Mouse (Mus musculus) heart, embryonic 14.5 days (tissue): ENCODE results near the gene Flt3. TPM values are rescaled to one million over a fixed set of nuclear protein-coding genes. Genes with fewer than 3 reads are reported as not detected.

ENCODE experiments used
- ATAC-seq: fragments of 200-750 bp; cut with Nextera tagmentation; 2 replicates; pipeline ENCODE4 v1.8.0; 2017; ENCODE audit warnings: low read depth, moderate TSS enrichment; ENCODE audit not compliant: insufficient number of reproducible peaks, insufficient read depth, low FRiP score
- H3K27ac ChIP-seq, 2 experiments: fragments of 200-500 bp in 1 of 2; fragments of 300-500 bp in 1 of 2; sonication (generic) in 1 of 2; replicated peaks in 1 of 2; 2 replicates each; pipeline ENCODE4 v1.5.1; 2012 to 2014; ENCODE audit warnings: low read depth in 2 of 2, low read length in 2 of 2, control low read depth in 1 of 2, mild to moderate bottlenecking in 1 of 2, mixed read lengths in 1 of 2; ENCODE audit not compliant: control insufficient read depth in 1 of 2, insufficient read depth in 1 of 2
- H3K27me3 ChIP-seq: fragments of 300-500 bp; sonication (generic); 2 replicates; pipeline ENCODE4 v1.6.1; 2014; ENCODE audit warnings: mild to moderate bottlenecking, low read length, control low read depth; ENCODE audit not compliant: control insufficient read depth, insufficient read depth
- H3K36me3 ChIP-seq: fragments of 300-500 bp; sonication (generic); 2 replicates; pipeline ENCODE4 v1.6.1; 2014; ENCODE audit warnings: mild to moderate bottlenecking, control low read depth, low read length, mixed read lengths; ENCODE audit not compliant: control insufficient read depth, insufficient read depth
- H3K4me1 ChIP-seq, 2 experiments: fragments of 200-500 bp in 1 of 2; fragments of 300-500 bp in 1 of 2; sonication (generic) in 1 of 2; 2 replicates each; pipeline ENCODE4 v1.6.1; 2012 to 2014; ENCODE audit warnings: low read length in 2 of 2, control low read depth in 1 of 2, mixed read lengths in 1 of 2; ENCODE audit not compliant: control insufficient read depth in 2 of 2, insufficient read depth in 2 of 2
- H3K4me2 ChIP-seq: fragments of 300-500 bp; sonication (generic); 2 replicates; pipeline ENCODE4 v1.6.1; 2014; ENCODE audit warnings: mild to moderate bottlenecking, low read length
- H3K4me3 ChIP-seq, 2 experiments: fragments of 200-500 bp in 1 of 2; fragments of 300-500 bp in 1 of 2; sonication (generic) in 1 of 2; 2 replicates each; pipeline ENCODE4 v1.5.1; 2012 to 2014; ENCODE audit warnings: low read length in 2 of 2, mild to moderate bottlenecking in 2 of 2, control low read depth in 1 of 2, low read depth in 1 of 2, moderate library complexity in 1 of 2; ENCODE audit not compliant: control insufficient read depth in 1 of 2, insufficient read depth in 1 of 2
- H3K9ac ChIP-seq: fragments of 300-500 bp; sonication (generic); 2 replicates; pipeline ENCODE4 v1.6.1; 2014; ENCODE audit warnings: mild to moderate bottlenecking, low read length
- H3K9me3 ChIP-seq: fragments of 300-500 bp; sonication (generic); 2 replicates; pipeline ENCODE4 v1.6.1; 2016; ENCODE audit warnings: low read length, control low read depth; ENCODE audit not compliant: control insufficient read depth
- WGBS: fragments of 180-500 bp; shearing (Covaris S2); extraction: QIAGEN DNeasy Blood & Tissue Kit; methylation state at CpG from one replicate; pipeline ENCODE4 v1.1.7; 2014; 5-methylcytosine and 5-hydroxymethylcytosine counted together
- polyA plus RNA-seq: library from polyadenylated mRNA; unstranded; fragments of >200 nt; fragmentation: Nextera tagmentation; extraction: Ambion mirVana; gene quantifications from 2 replicates; pipeline ENCODE4 v1.2.1, GENCODE M21; 2014

The Flt3 gene
- polyA plus RNA-seq, 1 experiment from 2014 or later: not detected

DNA sequence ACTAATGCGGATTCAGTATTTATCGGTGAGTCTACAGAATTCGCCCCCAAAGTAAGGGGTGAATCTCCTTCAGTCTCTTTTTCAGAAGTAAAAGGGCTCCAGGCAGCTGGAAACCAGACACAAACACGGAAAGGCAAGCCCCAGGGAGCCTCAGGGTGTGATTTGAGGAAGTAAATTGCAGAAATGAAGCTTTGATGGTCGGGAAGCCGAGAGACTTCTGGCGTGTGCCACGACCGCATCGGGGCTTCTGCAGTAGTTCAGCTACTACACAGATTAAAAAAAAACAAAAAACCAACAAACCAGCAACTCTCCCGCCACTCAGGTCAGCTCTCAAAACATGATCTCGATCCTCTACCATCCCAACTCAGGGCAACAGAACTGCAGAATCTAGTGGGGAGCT is 37.2 kb downstream of the Flt3 start:
- ATAC-seq: no peak
- no peaks in the 10 kb centered on the region for H3K9me3 ChIP-seq

DNA sequence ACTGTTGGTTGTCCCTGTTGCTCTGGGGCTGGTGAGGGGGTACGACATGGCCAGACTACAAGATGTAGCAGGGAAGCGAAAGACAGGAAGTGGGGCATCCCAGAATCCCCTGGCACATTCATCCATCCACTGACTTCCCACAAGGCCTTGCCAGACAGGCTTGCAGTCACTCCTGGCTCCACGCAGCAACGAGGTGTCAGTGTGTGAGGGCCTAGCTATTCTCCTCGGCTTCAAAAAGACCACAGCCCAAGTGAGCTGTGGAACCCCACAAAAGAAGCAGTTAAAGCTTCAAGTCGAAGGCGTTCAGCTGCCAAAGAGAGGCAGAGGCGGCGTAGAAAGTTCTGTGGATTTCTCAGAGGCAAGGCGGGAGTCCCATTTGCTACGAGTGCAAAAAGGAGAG is 41.8 kb downstream of the Flt3 start:
- Histone ChIP-seq H3K9ac (no peak overlapping the region), H3K9me3 (no peaks in the 10 kb centered on the region), H3K4me3 (no peak overlapping the region), H3K4me2 (no peak overlapping the region), H3K4me1 (no peaks in the 10 kb centered on the region), H3K27ac (no peak overlapping the region), H3K36me3 (no peaks in the 10 kb centered on the region), H3K27me3 (no peaks in the 10 kb centered on the region)
- 82% methylated on average over 11 of the region's 11 CpGs for WGBS
- ATAC-seq: no peak

More for the DNA sequence above, 37.2 kb downstream of the Flt3 start:
- Histone ChIP-seq H3K4me1 (no peaks in the 10 kb centered on the region), H3K27ac (no peak overlapping the region), H3K36me3 (no peaks in the 10 kb centered on the region), H3K4me2 (no peak overlapping the region), H3K4me3 (no peak overlapping the region), H3K9ac (no peak overlapping the region), H3K27me3 (no peaks in the 10 kb centered on the region)
- WGBS: 76% methylated on average over 12 of the region's 12 CpGs

DNA sequence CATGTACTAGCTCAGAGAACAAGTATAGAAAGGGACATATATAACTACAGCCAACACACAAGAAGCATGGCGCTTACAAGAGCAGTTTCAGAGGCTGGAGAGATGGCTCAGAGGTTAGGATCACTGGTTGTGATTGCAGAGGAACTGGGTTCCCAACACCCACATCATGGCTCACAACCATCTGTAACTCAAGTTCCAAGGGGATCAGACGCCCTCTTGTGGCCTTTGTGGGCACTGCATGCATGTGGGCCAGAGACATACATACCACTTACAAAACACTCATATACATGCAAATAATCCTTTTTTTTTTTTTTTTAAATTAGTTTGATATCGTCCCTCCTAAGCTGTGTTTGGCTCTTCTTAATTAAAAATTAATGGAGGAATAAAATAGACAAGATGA is 42.8 kb downstream of the Flt3 start:
- no peak overlapping the region for H3K27ac ChIP-seq
- H3K4me3 ChIP-seq: no peak overlapping the region
- no peak for ATAC-seq
- H3K4me1 ChIP-seq: no peaks in the 10 kb centered on the region
- no peaks in the 10 kb centered on the region for H3K27me3 ChIP-seq
- H3K9me3 ChIP-seq: no peaks in the 10 kb centered on the region
- no peak overlapping the region for H3K4me2 ChIP-seq
- H3K9ac ChIP-seq: no peak overlapping the region
- WGBS: 40% methylated on average over 3 of the region's 3 CpGs
- H3K36me3 ChIP-seq: no peaks in the 10 kb centered on the region

DNA sequence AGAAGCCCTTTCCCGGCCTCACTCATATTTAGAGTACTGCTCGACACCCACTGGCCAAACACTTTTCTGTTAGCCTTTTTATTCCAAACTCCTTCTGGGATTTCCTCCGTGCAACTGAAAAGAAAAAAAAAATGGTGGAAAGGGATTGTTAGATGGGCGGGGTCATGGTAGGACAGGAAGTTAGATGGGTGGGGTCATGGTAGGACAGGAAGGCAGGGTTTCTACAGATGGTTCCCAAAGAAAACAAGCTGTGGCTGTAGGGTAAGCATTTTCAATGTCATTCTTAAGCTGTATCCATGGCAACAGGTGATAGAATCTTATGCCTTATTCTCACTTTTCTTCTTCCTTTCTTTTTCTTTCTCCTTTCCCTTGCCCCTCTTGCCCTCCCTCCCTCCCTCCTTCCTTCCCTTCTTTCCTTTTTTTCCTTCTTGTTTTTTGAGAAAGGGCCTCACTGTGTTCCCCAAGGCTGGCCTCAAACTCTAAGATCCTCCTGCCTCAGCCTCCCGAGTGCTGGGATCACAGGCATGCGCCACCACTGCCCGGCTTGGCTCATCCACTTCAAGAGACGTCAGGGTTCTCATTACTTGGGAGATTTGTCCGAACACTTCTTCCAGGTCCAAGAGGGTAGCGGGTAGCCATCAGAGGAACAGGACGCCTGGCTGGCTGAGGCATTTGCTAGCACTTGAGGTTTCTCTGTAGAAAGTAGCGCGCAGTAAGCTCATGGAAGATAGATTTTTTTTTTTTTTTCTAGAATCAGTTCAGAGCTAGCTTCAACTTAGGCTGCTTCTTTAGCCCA is 43.8 kb downstream of the Flt3 start:
- 84% methylated on average over 13 of the region's 13 CpGs for WGBS
- H3K9ac ChIP-seq: no peak overlapping the region
- H3K4me1 ChIP-seq: no peaks in the 10 kb centered on the region
- ATAC-seq: no peak
- H3K9me3 ChIP-seq: no peaks in the 10 kb centered on the region
- H3K27me3 ChIP-seq: no peaks in the 10 kb centered on the region
- no peak overlapping the region for H3K27ac ChIP-seq
- H3K4me3 ChIP-seq: no peak overlapping the region
- no peak overlapping the region for H3K4me2 ChIP-seq
- H3K36me3 ChIP-seq: no peaks in the 10 kb centered on the region

DNA sequence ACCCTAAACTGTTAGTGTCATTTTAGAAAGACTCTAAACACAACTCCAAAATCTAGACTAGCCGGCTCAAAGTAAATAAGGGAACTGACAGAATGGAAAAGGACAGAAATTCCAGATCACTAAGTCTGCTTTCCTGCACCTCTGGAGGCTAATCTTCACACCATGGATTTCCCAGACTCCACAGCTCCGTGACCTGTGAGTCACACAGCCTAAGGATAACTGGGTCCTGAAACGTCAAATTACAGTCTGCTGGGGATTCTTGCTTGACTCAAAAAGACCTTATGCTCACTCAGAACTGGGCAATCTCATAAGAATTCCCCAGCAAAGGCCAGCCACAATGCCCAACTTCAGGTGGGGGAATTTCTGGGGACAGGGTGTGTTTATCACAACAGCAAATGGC is 44.5 kb downstream of the Flt3 start:
- WGBS: 53% methylated on average over 3 of the region's 3 CpGs
- Histone ChIP-seq H3K9me3 (no peaks in the 10 kb centered on the region), H3K27ac (no peak overlapping the region), H3K4me1 (no peaks in the 10 kb centered on the region), H3K9ac (no peak overlapping the region), H3K4me3 (no peak overlapping the region), H3K27me3 (no peaks in the 10 kb centered on the region), H3K4me2 (no peak overlapping the region), H3K36me3 (no peaks in the 10 kb centered on the region)
- ATAC-seq: no peak

DNA sequence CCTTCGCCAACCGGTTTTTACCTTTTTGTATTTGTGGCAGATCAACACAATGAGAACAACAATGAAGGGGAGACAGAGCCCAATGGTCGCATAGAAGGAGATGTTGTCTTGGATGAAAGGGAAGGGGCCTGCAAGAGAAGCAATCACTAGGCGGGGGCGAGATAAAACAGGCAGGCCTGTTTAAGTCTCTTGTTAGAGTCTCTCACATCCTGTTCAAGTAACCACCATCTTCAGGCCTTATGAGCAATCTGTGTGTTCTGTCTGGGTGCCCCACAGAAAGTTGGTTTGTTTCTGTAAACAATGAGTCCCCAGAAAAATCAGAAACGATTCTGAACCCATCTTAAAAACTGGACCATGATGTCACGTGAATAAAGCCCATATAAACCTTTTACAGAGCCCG is 45.3 kb downstream of the Flt3 start:
- no peaks in the 10 kb centered on the region for H3K27me3 ChIP-seq
- H3K9me3 ChIP-seq: no peaks in the 10 kb centered on the region
- no peaks in the 10 kb centered on the region for H3K36me3 ChIP-seq
- WGBS: 67% methylated on average over 8 of the region's 8 CpGs
- H3K4me1 ChIP-seq: no peaks in the 10 kb centered on the region
- H3K9ac ChIP-seq: no peak overlapping the region
- no peak overlapping the region for H3K27ac ChIP-seq
- H3K4me3 ChIP-seq: no peak overlapping the region
- no peak for ATAC-seq
- H3K4me2 ChIP-seq: no peak overlapping the region

DNA sequence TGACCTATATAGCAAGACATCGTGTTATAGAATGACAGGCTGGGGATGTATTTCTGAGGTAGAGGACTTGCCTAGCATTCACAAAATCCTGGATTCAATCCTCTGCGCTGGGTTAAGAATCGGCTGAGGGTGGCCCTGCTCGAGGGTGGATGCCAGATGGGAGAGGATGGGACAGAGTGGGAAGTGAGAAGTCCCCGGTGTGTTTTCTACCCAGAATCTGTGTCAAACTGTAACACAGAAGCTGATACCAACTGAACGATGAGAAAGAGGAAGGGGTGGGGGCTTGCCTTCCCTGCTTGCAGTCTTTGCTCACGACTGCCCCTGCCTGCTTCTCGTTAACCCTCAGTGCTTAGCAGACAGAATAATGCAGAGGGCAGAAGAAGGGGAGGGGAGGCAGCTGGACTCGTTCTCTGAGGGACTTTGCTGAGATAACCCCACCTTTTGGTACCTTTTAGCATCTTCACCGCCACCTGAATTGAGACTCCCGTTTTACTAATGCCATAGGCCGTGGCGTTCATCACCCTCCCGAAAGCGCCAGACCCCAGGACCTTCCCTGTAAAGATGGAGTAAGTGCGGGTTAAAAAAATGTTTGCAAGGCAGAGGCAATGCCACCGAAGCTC is 46.0 kb downstream of the Flt3 start:
- H3K27ac ChIP-seq: no peak overlapping the region
- WGBS: 59% methylated on average over 17 of the region's 17 CpGs

More for the DNA sequence above, 46.0 kb downstream of the Flt3 start:
- Histone ChIP-seq H3K36me3 (no peaks in the 10 kb centered on the region), H3K4me2 (no peak overlapping the region), H3K27me3 (no peaks in the 10 kb centered on the region), H3K9me3 (no peaks in the 10 kb centered on the region), H3K4me3 (no peak overlapping the region), H3K9ac (no peak overlapping the region), H3K4me1 (no peaks in the 10 kb centered on the region)
- ATAC-seq: no peak
